In genomic region chr12:16532860-16533230, GRCm38 (mm10) we compare ENCODE assay signal across 8 mouse cellular contexts.
DNase-seq lines count a peak whose midpoint lies in the region; ATAC-seq and TF ChIP-seq lines count a peak whose summit lies in the region.

No protein-coding gene starts in this region.

- TF ChIP-seq POLR2A in bone marrow, adult 2 months (IDR thresholded peaks at IDR 0.05; ENCODE audit: borderline replicate concordance, control insufficient read depth, low read depth, low read length) = no peak

- peaks cover 8% of the 10 kb centered on the region for H3K4me1 ChIP-seq in kidney, embryonic 15.5 days
- H3K4me1 ChIP-seq in bone marrow, adult 2 months (ENCODE audit: control insufficient read depth, insufficient read depth, low read length) = peaks cover 6% of the 10 kb centered on the region; the same call in 1 of the 2 replicates
- peaks cover 11% of the 10 kb centered on the region for H3K4me1 ChIP-seq in midbrain, embryonic 13.5 days (replicated peaks)

- H3K9ac ChIP-seq in kidney, embryonic 15.5 days = no peak overlapping the region
- peak overlapping the region; percentile 44 for H3K9ac ChIP-seq in midbrain, embryonic 13.5 days (replicated peaks)

- no peak for TF ChIP-seq CTCF in bone marrow, adult 2 months (IDR thresholded peaks at IDR 0.05; ENCODE audit: control insufficient read depth, insufficient read depth, low read length)

- no peak for DNase-seq in kidney, postnatal 25 days
- no peak for DNase-seq in layer of hippocampus, adult 11-12 months (ENCODE audit: low spot score)
- no peak for DNase-seq in adrenal gland, adult 18-20 months (ENCODE audit: low spot score in 2 of 2)
- no peak for DNase-seq in kidney, adult 18-20 months

- H3K27me3 ChIP-seq in kidney, embryonic 15.5 days = no peaks in the 10 kb centered on the region
- no peaks in the 10 kb centered on the region for H3K27me3 ChIP-seq in midbrain, embryonic 13.5 days

- peak; percentile 9; the same call in 1 of the 2 replicates for ATAC-seq in kidney, embryonic 15.5 days (replicated peaks; ENCODE audit: low FRiP score)
- peak; percentile 9 to 12; a peak in 3 of 4 replicates for ATAC-seq in hematopoietic stem cell, adult 5-6 weeks (replicated peaks in 1 of 2; ENCODE audit: insufficient read depth in 1 of 2, low FRiP score in 2 of 2, low TSS enrichment in 1 of 2, low read depth in 1 of 2, poor library complexity in 2 of 2, severe bottlenecking in 2 of 2)
- ATAC-seq in midbrain, embryonic 13.5 days = peak; percentile 74

- peaks cover 3% of the 10 kb centered on the region; the same call in 1 of the 2 replicates for H3K36me3 ChIP-seq in kidney, embryonic 15.5 days
- peaks cover 22% of the 10 kb centered on the region for H3K36me3 ChIP-seq in midbrain, embryonic 13.5 days

- H3K4me3 ChIP-seq in kidney, embryonic 15.5 days (replicated peaks) = no peak overlapping the region
- peak overlapping the region; percentile 37 for H3K4me3 ChIP-seq in bone marrow, adult 2 months (replicated peaks; ENCODE audit: control insufficient read depth, low read depth, low read length)
- H3K4me3 ChIP-seq in midbrain, embryonic 13.5 days (replicated peaks) = no peak overlapping the region

- H3K9me3 ChIP-seq in kidney, embryonic 15.5 days (replicated peaks) = no peaks in the 10 kb centered on the region
- no peaks in the 10 kb centered on the region for H3K9me3 ChIP-seq in midbrain, embryonic 13.5 days

- 0 out of 2 replicates have a peak overlapping the region, but pooled peaks have one; percentile 7 for H3K27ac ChIP-seq in kidney, embryonic 15.5 days
- peak overlapping the region; percentile 78 for H3K27ac ChIP-seq in bone marrow, adult 2 months (ENCODE audit: control insufficient read depth, insufficient read depth, low read depth, low read length, poor library complexity)
- H3K27ac ChIP-seq in midbrain, embryonic 13.5 days = peak overlapping the region; percentile 26; the same call in 1 of the 2 replicates

- 46% methylated on average over 7 of the region's 7 CpGs for WGBS in kidney, embryonic 15.5 days
- WGBS in bone marrow, adult 2 months = 18% methylated on average over 7 of the region's 7 CpGs
- 47% methylated on average over 7 of the region's 7 CpGs for WGBS in midbrain, embryonic 13.5 days

- no peak overlapping the region for H3K4me2 ChIP-seq in kidney, embryonic 15.5 days
- no peak overlapping the region for H3K4me2 ChIP-seq in midbrain, embryonic 13.5 days (replicated peaks)

Comparison
In these comparisons a context has a peak if more than half of its experiments do, and no peak if none do; other contexts are left out.
1. ATAC-seq: peak in every context shown above with its lines; median percentile 74 in midbrain, embryonic 13.5 days; 10 in hematopoietic stem cell, adult 5-6 weeks; 9 in kidney, embryonic 15.5 days.
2. H3K27ac ChIP-seq: peak in every context shown above with its lines; median percentile 78 in bone marrow, adult 2 months; 26 in midbrain, embryonic 13.5 days; 7 in kidney, embryonic 15.5 days.